Mouse (Mus musculus): ENCODE data around the gene Pdcd7. TPM values are rescaled to one million over a fixed set of nuclear protein-coding genes. Genes with fewer than 3 reads are reported as not detected.

Gene Pdcd7
- polyA plus RNA-seq, 1 experiment from 2014 or later = 3.4 TPM

- under 1% methylated on average over 59 of the region's 77 CpGs for WGBS
- peak overlapping the region; percentile 75 for H3K4me2 ChIP-seq (ENCODE audit: low read depth, low read length)
Observed at GRCm38 (mm10) chr9:65346476-65347111, 690 bp downstream of the Pdcd7 start.

GRCm38 (mm10) chr9:65347112-65347850 is 1.4 kb downstream of the Pdcd7 start:
- peaks cover 12% of the 10 kb centered on the region for H3K4me1 ChIP-seq (ENCODE audit: control insufficient read depth, insufficient read depth, low read length)
- H3K9me3 ChIP-seq (ENCODE audit: control insufficient read depth, low read length) = 0 out of 2 replicates have a peak, but pooled peaks cover 3% of the 10 kb centered on the region
- H3K36me3 ChIP-seq (ENCODE audit: control insufficient read depth, insufficient read depth, low read length) = no peaks in the 10 kb centered on the region
- 36% methylated on average over 8 of the region's 8 CpGs for WGBS
- peak; percentile 29 for ATAC-seq
- peak overlapping the region; percentile 75 for H3K4me2 ChIP-seq (ENCODE audit: low read depth, low read length)
- H3K9ac ChIP-seq (ENCODE audit: low read depth, low read length) = peak overlapping the region; percentile 99
- H3K4me3 ChIP-seq (ENCODE audit: low read length) = peak overlapping the region; percentile 100
- peak overlapping the region; percentile 98 for H3K27ac ChIP-seq (ENCODE audit: low read length)
- H3K27me3 ChIP-seq (replicated peaks; ENCODE audit: control insufficient read depth, insufficient read depth, low read length) = no peaks in the 10 kb centered on the region

More at GRCm38 (mm10) chr9:65346476-65347111, 690 bp downstream of the Pdcd7 start:
- 0 out of 2 replicates have a peak, but pooled peaks cover 3% of the 10 kb centered on the region for H3K9me3 ChIP-seq (ENCODE audit: control insufficient read depth, low read length)
- H3K36me3 ChIP-seq (ENCODE audit: control insufficient read depth, insufficient read depth, low read length) = no peaks in the 10 kb centered on the region
- H3K4me3 ChIP-seq (ENCODE audit: low read length) = peak overlapping the region; percentile 100
- H3K27me3 ChIP-seq (replicated peaks; ENCODE audit: control insufficient read depth, insufficient read depth, low read length) = no peaks in the 10 kb centered on the region
- peaks cover 12% of the 10 kb centered on the region for H3K4me1 ChIP-seq (ENCODE audit: control insufficient read depth, insufficient read depth, low read length)
- peak overlapping the region; percentile 99 for H3K9ac ChIP-seq (ENCODE audit: low read depth, low read length)
- peak overlapping the region; percentile 98 for H3K27ac ChIP-seq (ENCODE audit: low read length)
- peak; percentile 82 for ATAC-seq

- Histone ChIP-seq H3K9ac (ENCODE audit: low read depth, low read length) (no peak overlapping the region), H3K4me1 (ENCODE audit: control insufficient read depth, insufficient read depth, low read length) (no peaks in the 10 kb centered on the region), H3K27me3 (replicated peaks; ENCODE audit: control insufficient read depth, insufficient read depth, low read length) (no peaks in the 10 kb centered on the region), H3K27ac (ENCODE audit: low read length) (no peak overlapping the region), H3K36me3 (ENCODE audit: control insufficient read depth, insufficient read depth, low read length) (peaks cover 8% of the 10 kb centered on the region), H3K9me3 (ENCODE audit: control insufficient read depth, low read length) (no peaks in the 10 kb centered on the region), H3K4me2 (ENCODE audit: low read depth, low read length) (no peak overlapping the region), H3K4me3 (ENCODE audit: low read length) (no peak overlapping the region)
- no peak for ATAC-seq
- 90% methylated on average over 5 of the region's 5 CpGs for WGBS
Observed at GRCm38 (mm10) chr9:65353251-65353650, 7.3 kb downstream of the Pdcd7 start.

- peaks cover 8% of the 10 kb centered on the region for H3K36me3 ChIP-seq (ENCODE audit: control insufficient read depth, insufficient read depth, low read length)
- WGBS = 84% methylated on average over 7 of the region's 7 CpGs
- ATAC-seq = no peak
Observed at GRCm38 (mm10) chr9:65356561-65356960, 10.7 kb downstream of the Pdcd7 start.

GRCm38 (mm10) chr9:65356971-65357370 is 11.1 kb downstream of the Pdcd7 start:
- no peaks in the 10 kb centered on the region for H3K9me3 ChIP-seq (ENCODE audit: control insufficient read depth, low read length)
- H3K4me2 ChIP-seq (ENCODE audit: low read depth, low read length) = no peak overlapping the region
- H3K4me1 ChIP-seq (ENCODE audit: control insufficient read depth, insufficient read depth, low read length) = no peaks in the 10 kb centered on the region; the same call in 1 of the 2 replicates
- H3K4me3 ChIP-seq (ENCODE audit: low read length) = no peak overlapping the region
- H3K27me3 ChIP-seq (replicated peaks; ENCODE audit: control insufficient read depth, insufficient read depth, low read length) = no peaks in the 10 kb centered on the region
- whole genome bisulfite sequencing = 88% methylated on average over 2 of the region's 2 CpGs
- ATAC-seq = no peak
- H3K27ac ChIP-seq (ENCODE audit: low read length) = no peak overlapping the region
- H3K9ac ChIP-seq (ENCODE audit: low read depth, low read length) = no peak overlapping the region
- peaks cover 8% of the 10 kb centered on the region for H3K36me3 ChIP-seq (ENCODE audit: control insufficient read depth, insufficient read depth, low read length)

More at GRCm38 (mm10) chr9:65356561-65356960, 10.7 kb downstream of the Pdcd7 start:
- Histone ChIP-seq H3K27ac (ENCODE audit: low read length) (no peak overlapping the region), H3K27me3 (replicated peaks; ENCODE audit: control insufficient read depth, insufficient read depth, low read length) (no peaks in the 10 kb centered on the region), H3K4me3 (ENCODE audit: low read length) (no peak overlapping the region), H3K4me2 (ENCODE audit: low read depth, low read length) (no peak overlapping the region), H3K9ac (ENCODE audit: low read depth, low read length) (no peak overlapping the region), H3K4me1 (ENCODE audit: control insufficient read depth, insufficient read depth, low read length) (no peaks in the 10 kb centered on the region; the same call in 1 of the 2 replicates), H3K9me3 (ENCODE audit: control insufficient read depth, low read length) (no peaks in the 10 kb centered on the region)

- Histone ChIP-seq H3K9me3 (ENCODE audit: control insufficient read depth, low read length) (no peaks in the 10 kb centered on the region), H3K9ac (ENCODE audit: low read depth, low read length) (no peak overlapping the region), H3K4me3 (ENCODE audit: low read length) (no peak overlapping the region), H3K27ac (ENCODE audit: low read length) (no peak overlapping the region), H3K27me3 (replicated peaks; ENCODE audit: control insufficient read depth, insufficient read depth, low read length) (no peaks in the 10 kb centered on the region), H3K4me2 (ENCODE audit: low read depth, low read length) (no peak overlapping the region), H3K4me1 (ENCODE audit: control insufficient read depth, insufficient read depth, low read length) (no peaks in the 10 kb centered on the region; the same call in 1 of the 2 replicates), H3K36me3 (ENCODE audit: control insufficient read depth, insufficient read depth, low read length) (peaks cover 8% of the 10 kb centered on the region)
- ATAC-seq = no peak
- 67% methylated on average over 1 of the region's 1 CpGs for WGBS
Observed at GRCm38 (mm10) chr9:65358956-65359480, 13.1 kb downstream of the Pdcd7 start.

GRCm38 (mm10) chr9:65360641-65361448 is 14.9 kb downstream of the Pdcd7 start, which contains the start of gene Ubap1l:
TSS of gene Ubap1l (plus strand) at chr9:65361041.
- 72% methylated on average over 16 of the region's 16 CpGs for WGBS
- no peak for ATAC-seq

GRCm38 (mm10) chr9:65363684-65364083 is 17.8 kb downstream of the Pdcd7 start:
- Histone ChIP-seq H3K27me3 (replicated peaks; ENCODE audit: control insufficient read depth, insufficient read depth, low read length) (no peaks in the 10 kb centered on the region), H3K9ac (ENCODE audit: low read depth, low read length) (no peak overlapping the region), H3K36me3 (ENCODE audit: control insufficient read depth, insufficient read depth, low read length) (no peaks in the 10 kb centered on the region; the same call in 1 of the 2 replicates), H3K9me3 (ENCODE audit: control insufficient read depth, low read length) (no peaks in the 10 kb centered on the region), H3K4me2 (ENCODE audit: low read depth, low read length) (no peak overlapping the region), H3K4me1 (ENCODE audit: control insufficient read depth, insufficient read depth, low read length) (no peaks in the 10 kb centered on the region; the same call in 1 of the 2 replicates), H3K4me3 (ENCODE audit: low read length) (no peak overlapping the region), H3K27ac (ENCODE audit: low read length) (no peak overlapping the region)
- no peak for ATAC-seq
- 60% methylated on average over 9 of the region's 9 CpGs for WGBS

More at GRCm38 (mm10) chr9:65360641-65361448, 14.9 kb downstream of the Pdcd7 start, which contains the start of gene Ubap1l:
- no peaks in the 10 kb centered on the region; the same call in 1 of the 2 replicates for H3K4me1 ChIP-seq (ENCODE audit: control insufficient read depth, insufficient read depth, low read length)
- H3K4me3 ChIP-seq (ENCODE audit: low read length) = no peak within 1 kb of the TSS
- no peaks in the 10 kb centered on the region for H3K27me3 ChIP-seq (replicated peaks; ENCODE audit: control insufficient read depth, insufficient read depth, low read length)
- H3K36me3 ChIP-seq (ENCODE audit: control insufficient read depth, insufficient read depth, low read length) = peaks cover 4% of the 10 kb centered on the region; the same call in 1 of the 2 replicates
- H3K9ac ChIP-seq (ENCODE audit: low read depth, low read length) = no peak within 1 kb of the TSS
- no peak within 1 kb of the TSS for H3K4me2 ChIP-seq (ENCODE audit: low read depth, low read length)
- no peak within 1 kb of the TSS for H3K27ac ChIP-seq (ENCODE audit: low read length)
- H3K9me3 ChIP-seq (ENCODE audit: control insufficient read depth, low read length) = no peaks in the 10 kb centered on the region

Data from intestine, embryonic 16.5 days (tissue).